Mouse (Mus musculus): ENCODE results near the gene Gm10073.
"Not testable (repeated sequence)": the region's sequence is repeated elsewhere in the genome, so short reads cannot be mapped to it uniquely, and the experiment has no call there.

Gene Gm10073

DNA sequence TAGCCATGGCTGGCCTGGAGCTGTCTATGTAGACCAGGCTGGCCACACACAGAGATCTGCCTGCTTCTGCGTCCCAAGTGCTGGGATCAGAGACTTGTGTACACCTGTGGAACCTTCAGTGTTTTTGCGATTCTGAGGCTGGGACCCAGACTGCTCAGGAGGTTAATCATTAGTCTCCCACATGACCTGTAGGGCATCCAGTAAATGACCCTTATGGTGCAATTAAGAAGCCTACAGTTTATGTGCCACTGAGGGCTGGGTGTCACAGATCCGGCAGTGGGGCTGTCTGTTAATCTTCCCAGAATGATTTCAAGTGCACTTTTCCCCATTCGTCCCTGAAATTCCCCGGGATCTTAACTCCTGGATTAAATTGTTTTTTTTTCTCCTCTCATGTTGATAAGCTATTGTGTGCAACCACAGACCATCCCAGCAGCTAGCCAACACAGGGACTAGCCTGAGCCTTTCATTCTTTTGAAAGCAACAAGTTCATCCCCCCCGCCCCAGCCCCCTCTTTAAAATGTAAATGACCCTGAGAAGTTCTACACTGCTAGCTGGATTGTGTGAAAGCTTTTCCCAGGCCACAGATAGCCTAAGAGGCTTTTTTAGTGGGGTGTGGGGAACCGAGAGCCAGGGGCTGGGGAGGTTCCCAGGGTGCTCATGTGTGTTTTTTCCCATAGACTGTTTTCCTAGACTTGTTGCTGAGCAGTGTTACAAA is 26.2 kb upstream of the Gm10073 start:
- no peak for DNase-seq (ENCODE audit: low spot score)

DNA sequence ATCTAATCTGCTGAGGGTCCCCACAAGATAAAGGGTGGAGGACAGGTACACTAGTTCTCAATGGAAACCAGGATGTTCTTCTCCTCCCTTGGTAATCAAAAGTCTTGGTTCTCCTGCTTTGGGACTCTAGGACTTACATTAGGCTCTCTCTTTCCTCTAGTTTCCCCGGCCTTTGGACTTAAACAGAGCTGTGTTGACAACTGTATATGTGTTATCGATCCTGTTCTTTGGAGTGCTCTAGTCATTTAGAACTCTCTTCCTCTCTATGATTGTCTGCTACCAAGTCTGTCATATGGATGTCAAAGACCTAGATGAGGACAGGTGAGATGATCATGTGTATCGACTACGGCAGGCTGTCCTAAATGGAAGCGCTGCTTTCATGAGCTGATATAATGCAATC is 23.8 kb upstream of the Gm10073 start:
- no peak for DNase-seq (ENCODE audit: low spot score)

GRCm38 (mm10) chr8:106595623-106596022 is 22.4 kb upstream of the Gm10073 start:
- DNase-seq (ENCODE audit: low spot score) = not testable (repeated sequence)

DNA sequence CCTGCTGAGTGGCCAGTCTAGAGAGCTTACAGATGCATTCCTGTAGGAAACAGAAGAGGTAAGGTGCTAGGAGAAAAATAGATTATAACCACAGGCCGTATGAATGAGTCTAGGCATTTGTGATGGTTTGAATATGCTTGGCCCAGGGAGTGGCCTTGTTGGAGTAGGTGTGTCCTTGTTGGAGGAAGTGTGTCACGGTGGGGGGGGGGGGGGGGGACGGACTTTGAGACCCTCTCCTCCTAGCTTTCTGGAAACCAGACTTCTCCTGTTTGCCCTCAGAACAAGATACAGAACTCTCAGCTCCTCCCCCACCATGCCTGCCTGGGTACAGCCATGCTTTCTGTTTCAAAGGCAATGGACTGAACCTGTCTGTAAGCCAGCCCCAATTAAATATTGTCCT is 19.2 kb upstream of the Gm10073 start:
- DNase-seq (ENCODE audit: low spot score) = no peak

GRCm38 (mm10) chr8:106588443-106589431 is 15.5 kb upstream of the Gm10073 start:
- DNase-seq (ENCODE audit: low spot score) = no peak

DNA sequence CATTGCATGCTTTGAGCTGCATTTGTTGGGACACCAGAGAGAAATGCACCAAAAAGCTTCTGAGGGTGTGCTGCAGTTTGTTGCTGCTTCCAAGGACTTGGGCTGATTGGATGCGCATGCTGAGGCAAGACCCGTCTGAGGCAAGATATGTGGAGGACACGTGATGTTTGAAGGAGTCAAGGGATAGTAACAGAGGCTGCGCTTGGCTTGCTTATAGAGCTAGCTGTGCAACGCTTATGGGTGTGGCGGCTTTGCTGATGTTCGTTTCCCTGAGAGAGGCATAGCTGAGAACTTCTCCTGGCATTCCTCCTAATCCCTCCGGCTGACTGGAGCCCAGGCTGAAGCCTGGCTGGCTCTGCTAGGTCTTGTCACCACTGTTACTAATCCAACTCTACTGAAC is 13.6 kb upstream of the Gm10073 start:
- no peak for DNase-seq (ENCODE audit: low spot score)

DNA sequence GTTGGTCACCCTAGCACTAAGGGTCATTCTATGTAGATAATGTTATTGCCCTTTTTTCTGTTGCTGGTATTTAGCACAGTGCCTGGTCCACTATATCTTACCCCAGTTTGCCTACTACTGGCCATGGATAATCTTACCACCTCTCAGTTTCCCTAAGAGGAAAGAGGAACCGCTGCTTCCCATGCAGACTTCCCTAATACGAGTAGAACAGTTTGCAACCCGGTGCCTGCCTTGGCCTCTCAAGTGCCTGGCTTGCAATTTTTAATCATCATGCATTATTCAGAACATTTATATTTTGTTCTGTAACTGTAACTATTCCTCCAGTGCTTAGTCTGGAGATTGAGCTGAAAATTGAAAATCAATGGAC is 12.4 kb upstream of the Gm10073 start:
- no peak for DNase-seq (ENCODE audit: low spot score)

- no peak for DNase-seq (ENCODE audit: low spot score)
Measured at GRCm38 (mm10) chr8:106584942-106585670, 11.8 kb upstream of the Gm10073 start.

DNA sequence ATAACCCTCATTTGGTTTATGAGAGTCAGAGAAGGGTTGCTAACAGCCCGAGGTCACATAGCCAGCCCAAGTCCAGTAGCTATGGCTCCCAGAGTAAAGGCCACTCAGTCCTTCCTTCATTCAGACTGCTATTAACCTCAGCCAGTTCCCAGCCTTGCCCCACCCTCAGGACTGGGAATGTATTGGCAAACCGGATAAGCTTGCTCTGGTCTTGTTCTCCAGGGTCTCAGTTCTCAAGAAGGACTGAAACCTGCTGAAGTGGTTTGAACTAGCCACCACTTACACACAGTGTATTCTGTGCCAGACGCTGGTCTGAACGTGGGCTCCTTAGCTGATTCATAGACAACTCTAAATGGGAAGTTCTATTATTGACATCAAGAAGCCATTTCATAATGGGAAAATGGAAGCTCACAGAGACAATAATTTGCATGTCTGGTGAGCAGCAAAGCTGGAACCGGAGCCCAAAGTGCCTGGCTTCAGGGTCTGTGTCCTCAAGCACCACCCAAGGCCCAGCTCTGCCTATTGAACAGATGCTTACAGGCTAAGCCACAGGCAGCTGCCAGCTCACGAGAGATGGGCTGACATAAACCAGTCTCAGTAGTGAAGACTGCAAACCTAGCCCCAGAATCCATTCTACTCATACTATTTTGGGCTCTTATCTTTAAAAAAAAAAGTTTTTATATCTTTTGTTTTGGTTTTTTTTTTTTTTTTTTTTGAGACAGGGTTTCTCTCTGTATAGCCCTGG is 8.3 kb upstream of the Gm10073 start:
- no peak for DNase-seq (ENCODE audit: low spot score)

- DNase-seq (ENCODE audit: low spot score) = no peak
Measured at GRCm38 (mm10) chr8:106579510-106579909, 6.2 kb upstream of the Gm10073 start.

DNA sequence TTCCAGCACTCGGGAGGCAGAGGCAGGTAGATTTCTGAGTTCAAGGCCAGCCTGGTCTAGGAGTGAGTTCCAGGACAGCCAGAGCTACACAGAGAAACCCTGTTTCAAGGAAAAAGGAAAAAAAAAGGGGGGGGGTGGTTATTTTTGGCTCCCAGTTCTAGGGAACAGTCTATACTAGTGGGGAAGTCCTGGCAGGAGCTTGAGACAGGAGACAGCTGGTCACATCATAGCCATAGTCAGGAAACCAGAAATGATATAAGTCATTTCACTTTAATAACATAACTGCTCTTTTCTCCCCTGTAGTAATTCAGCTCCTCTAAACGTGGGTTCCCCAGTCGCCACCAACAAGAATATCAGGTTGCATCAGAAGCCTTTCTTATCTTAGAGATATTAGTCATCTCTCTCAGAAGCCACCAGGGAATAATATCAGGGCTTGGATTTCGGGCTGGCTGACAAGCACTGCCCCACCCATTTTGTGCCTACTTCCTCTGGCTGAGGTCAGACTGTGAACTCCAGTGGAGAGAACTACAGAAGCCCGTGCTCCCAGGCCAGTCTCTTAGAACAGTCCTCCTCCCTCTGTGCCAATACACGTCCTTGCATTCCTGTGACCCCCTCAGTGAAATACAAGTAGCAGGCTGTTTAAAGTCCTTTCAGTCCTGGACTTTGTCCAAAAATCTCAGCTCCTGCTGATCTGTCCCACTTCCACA is 3.7 kb upstream of the Gm10073 start:
- no peak for DNase-seq (ENCODE audit: low spot score)

DNA sequence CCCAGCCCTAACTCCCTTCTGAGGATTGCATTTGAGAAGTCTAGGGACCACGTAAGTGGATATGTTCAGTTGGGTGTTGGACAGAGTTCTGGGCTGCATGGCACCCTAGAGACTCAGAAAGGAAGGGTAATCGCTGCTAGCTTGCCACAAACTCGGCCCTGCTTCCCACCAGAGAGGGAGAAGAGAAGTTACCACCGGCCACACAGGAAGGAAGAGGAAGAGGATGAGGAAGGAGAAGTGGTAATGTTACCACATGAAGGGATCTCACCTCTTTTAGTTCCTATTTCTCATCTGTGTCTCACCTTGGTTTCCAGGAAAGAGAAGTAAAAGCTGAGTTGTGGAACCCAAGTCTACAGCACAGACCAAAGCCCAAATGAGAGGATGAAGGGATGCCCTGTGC is 1.0 kb upstream of the Gm10073 start:
- no peak for DNase-seq (ENCODE audit: low spot score)

DNA sequence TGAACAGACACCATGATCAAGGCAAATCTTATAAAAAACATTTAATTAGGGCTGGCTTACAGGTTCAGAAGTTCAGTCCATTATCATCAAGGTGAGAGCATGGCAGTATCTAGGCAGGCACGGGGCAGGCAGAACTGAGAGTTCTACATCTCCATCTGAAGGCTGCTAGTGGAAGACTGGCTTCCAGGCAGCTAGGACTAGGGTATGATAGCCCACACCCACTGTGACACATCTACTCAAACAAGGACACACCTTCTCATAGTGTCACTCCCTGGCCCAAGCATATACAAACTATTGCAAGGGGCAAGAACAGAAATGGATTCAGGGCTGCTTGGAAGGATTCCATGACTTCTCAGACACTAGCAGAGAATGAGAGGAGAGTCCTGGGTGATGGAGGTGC is 1.1 kb downstream of the Gm10073 start:
- DNase-seq (ENCODE audit: low spot score) = not testable (repeated sequence)

- no peak for DNase-seq (ENCODE audit: low spot score)
Measured at GRCm38 (mm10) chr8:106571551-106572172, 1.6 kb downstream of the Gm10073 start.

DNA sequence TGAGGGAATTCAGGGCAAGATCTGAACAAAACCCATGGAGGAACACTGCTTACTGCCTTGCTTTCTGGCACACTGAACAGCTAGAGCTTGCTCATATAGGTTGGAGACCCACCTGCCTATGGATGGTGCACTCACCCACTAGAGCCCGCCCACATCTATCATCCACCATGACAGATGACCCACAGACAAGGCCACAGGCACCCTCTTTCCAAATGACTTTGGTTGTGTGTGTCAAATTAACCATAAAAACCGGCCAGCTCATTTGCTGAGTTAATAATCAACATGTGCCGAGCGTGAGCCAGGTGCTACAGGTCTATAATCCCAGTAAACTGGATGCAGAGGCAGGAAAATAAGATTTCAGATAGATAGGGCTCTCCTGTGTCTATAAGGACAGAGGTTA is 2.9 kb downstream of the Gm10073 start:
- DNase-seq (ENCODE audit: low spot score) = no peak

GRCm38 (mm10) chr8:106569006-106569405 is 4.3 kb downstream of the Gm10073 start:
- no peak for DNase-seq (ENCODE audit: low spot score)

DNA sequence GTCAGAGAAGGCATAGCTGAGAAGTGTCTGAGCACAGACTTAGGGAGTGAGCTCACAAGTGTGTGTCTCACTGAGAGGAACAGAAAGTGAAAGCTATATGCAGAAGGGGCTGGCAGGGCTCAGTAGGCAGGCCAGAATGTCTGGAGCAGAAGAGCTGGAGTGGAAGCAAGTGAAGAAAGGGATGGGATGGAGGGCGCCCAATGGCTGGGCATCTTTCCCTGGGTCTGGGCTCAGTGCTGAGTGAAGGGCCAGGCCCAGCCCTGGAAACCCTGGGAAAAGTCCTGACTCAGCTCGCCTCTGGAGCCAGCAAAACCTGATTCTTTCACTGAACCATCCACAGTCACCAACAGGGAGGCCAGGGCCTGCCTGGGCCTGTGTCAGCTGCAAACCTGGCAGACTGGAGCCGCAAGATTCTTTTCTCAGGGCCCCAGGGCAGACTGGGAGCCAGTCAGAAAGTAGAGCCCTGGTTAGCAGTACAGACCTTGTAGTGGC is 9.5 kb downstream of the Gm10073 start:
- DNase-seq (ENCODE audit: low spot score) = peak; percentile 71

- DNase-seq (ENCODE audit: low spot score) = peak; percentile 85
Measured at GRCm38 (mm10) chr8:106561097-106561865, 12.0 kb downstream of the Gm10073 start.

DNA sequence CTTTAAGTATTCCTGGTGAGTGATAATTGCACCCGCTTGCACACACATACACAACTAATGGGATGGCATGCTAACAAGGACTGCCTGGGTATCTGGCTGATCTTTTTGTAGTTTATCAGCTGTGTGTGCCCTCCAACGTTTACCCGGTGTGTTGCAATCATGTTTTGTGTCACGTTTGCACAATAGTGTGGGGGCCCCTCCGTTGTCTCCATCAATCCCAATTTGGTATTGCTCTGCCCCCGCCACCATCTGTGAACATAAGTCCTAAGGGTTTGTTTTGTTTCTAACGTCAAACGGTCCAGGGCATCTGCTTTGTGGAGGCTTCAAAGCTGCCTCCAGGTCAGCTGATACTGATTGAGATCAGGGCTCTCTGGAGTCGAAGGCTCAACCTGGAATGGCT is 13.4 kb downstream of the Gm10073 start:
- DNase-seq (ENCODE audit: low spot score) = no peak
